Mouse (Mus musculus): ENCODE measurements around the gene Csf3r.
"Not testable (repeated sequence)": the region's sequence is repeated elsewhere in the genome, so short reads cannot be mapped to it uniquely, and the experiment has no call there.

The Csf3r gene

GRCm38 (mm10) chr4:126024303-126024900 lies at the start of gene Csf3r:
Gene Csf3r, plus strand, starts transcription at chr4:126024550.
- DNase-seq: no peak

GRCm38 (mm10) chr4:125977768-125978167 lies 46.6 kb upstream of the Csf3r start:
- DNase-seq: peak; percentile 49

- DNase-seq: no peak
These were observed 41.1 kb upstream of the Csf3r start for GRCm38 (mm10) chr4:125983279-125983678.

GRCm38 (mm10) chr4:125985703-125986102 lies 38.6 kb upstream of the Csf3r start:
- not testable (repeated sequence) for DNase-seq

GRCm38 (mm10) chr4:125987071-125987470 lies 37.3 kb upstream of the Csf3r start:
- DNase-seq: no peak

- DNase-seq: no peak
These were observed 35.3 kb upstream of the Csf3r start for GRCm38 (mm10) chr4:125989061-125989460.

- peak; percentile 78 for DNase-seq
These were observed 34.2 kb upstream of the Csf3r start for GRCm38 (mm10) chr4:125990143-125990542.

- DNase-seq: no peak
These were observed 32.1 kb upstream of the Csf3r start for GRCm38 (mm10) chr4:125992206-125992605.

GRCm38 (mm10) chr4:125992906-125993305 lies 31.4 kb upstream of the Csf3r start:
- DNase-seq: no peak

- peak; percentile 51 for DNase-seq
These were observed 27.8 kb upstream of the Csf3r start for GRCm38 (mm10) chr4:125996576-125996975.

- DNase-seq: no peak
These were observed 26.5 kb upstream of the Csf3r start for GRCm38 (mm10) chr4:125997826-125998225.

- no peak for DNase-seq
These were observed 22.8 kb upstream of the Csf3r start for GRCm38 (mm10) chr4:126001311-126002199.

- no peak for DNase-seq
These were observed 6.5 kb upstream of the Csf3r start for GRCm38 (mm10) chr4:126017676-126018332.

GRCm38 (mm10) chr4:126018966-126019538 lies 5.3 kb upstream of the Csf3r start:
- DNase-seq: no peak

GRCm38 (mm10) chr4:126025801-126026200 lies 1.5 kb downstream of the Csf3r start:
- DNase-seq: no peak

- DNase-seq: no peak
These were observed 3.6 kb downstream of the Csf3r start for GRCm38 (mm10) chr4:126027980-126028379.

GRCm38 (mm10) chr4:126029042-126029441 lies 4.7 kb downstream of the Csf3r start:
- no peak for DNase-seq

- no peak for DNase-seq
These were observed 6.4 kb downstream of the Csf3r start for GRCm38 (mm10) chr4:126030705-126031104.

- no peak for DNase-seq
These were observed 11.1 kb downstream of the Csf3r start for GRCm38 (mm10) chr4:126035413-126035812.

GRCm38 (mm10) chr4:126046851-126047585 lies 22.7 kb downstream of the Csf3r start, which contains the start of gene Mrps15:
Gene Mrps15, plus strand, starts transcription at chr4:126046925.
- DNase-seq: peak; percentile 77

- DNase-seq: no peak
These were observed 27.3 kb downstream of the Csf3r start for GRCm38 (mm10) chr4:126051617-126052016.
